Mouse (Mus musculus): ENCODE results near the gene Cpm. TPM values are rescaled to one million over a fixed set of nuclear protein-coding genes. Genes with fewer than 3 reads are reported as not detected.
A peak's percentile ranks its signal among the peaks of the same experiment; 100 is the strongest.

The Cpm gene
- total RNA-seq, 2 experiments from 2014 or later = 2.2 to 2.9 TPM

DNA sequence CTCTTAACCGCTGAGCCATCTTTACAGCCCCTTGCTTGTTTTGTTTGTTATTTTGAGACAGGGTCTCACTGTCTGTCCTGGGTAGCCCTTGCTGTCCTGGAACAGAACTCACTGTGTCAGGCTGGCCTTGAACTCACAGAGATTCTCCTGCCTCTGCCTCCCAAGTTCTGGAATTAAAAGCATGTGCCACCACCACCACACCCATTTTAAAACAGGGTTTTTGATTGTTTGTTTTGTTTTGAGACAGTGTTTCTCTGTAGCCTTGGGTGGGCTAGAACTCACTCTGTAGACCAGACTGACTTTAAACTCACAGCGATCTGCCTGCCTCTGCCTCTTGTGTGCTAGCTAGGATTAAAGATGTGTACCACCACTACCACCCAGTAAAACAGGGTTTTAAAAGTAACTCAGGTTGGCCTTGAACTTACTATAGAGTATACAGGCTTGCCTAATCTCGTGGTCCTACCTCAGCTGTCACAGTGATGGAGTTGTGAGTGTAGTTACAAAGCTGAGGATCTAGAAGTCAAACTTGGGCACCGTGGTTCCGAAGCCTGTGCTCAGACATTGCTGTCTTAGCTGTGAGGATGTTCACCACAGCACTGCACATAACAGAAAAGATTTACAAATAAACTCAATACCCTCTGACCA lies 4.4 kb downstream of the Cpm start:
- H3K27ac ChIP-seq = no peak overlapping the region
- no peak overlapping the region for H3K4me3 ChIP-seq
- no peak for DNase-seq
- TF ChIP-seq CTCF (IDR thresholded peaks at IDR 0.05) = no peak
- intact Hi-C loops (cut with DNase I) = no loop called here

DNA sequence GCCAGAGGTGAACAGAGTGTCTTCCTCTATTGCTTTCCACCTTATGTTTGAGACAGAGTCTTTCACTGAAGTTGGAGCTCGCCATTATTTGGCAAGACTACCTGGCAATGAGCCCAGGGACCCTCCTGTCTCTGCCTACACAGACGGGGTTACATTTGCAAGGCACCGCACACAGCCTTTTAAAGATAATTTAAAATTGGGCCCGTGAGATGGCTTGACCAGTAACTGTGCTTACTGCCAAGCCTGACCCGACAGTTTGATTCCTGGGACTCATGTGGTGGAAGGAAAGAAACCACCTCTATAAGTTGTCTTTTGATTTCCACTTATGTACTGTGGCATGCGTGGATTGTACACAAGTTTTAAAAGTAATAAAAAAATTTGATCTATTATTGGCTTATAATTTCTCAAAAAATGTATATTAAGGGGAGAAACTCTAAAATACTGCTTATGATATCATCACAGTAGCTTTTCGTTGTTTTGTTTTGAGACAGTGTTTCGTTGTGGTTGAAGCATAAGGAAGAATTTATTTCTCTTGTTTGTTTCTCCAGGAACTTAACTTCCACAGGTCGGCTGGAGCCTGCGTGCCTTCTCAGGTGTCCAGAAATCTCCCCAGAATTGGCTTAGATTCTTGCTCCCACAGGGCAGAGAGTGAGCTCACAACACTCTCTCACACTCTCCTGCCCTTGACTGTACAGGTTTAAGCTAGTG lies 5.2 kb downstream of the Cpm start:
- no peak for DNase-seq
- Histone ChIP-seq H3K27ac (no peak overlapping the region), H3K4me3 (no peak overlapping the region)
- intact Hi-C loops (cut with DNase I) = no loop called here
- no peak for TF ChIP-seq CTCF (IDR thresholded peaks at IDR 0.05)

DNA sequence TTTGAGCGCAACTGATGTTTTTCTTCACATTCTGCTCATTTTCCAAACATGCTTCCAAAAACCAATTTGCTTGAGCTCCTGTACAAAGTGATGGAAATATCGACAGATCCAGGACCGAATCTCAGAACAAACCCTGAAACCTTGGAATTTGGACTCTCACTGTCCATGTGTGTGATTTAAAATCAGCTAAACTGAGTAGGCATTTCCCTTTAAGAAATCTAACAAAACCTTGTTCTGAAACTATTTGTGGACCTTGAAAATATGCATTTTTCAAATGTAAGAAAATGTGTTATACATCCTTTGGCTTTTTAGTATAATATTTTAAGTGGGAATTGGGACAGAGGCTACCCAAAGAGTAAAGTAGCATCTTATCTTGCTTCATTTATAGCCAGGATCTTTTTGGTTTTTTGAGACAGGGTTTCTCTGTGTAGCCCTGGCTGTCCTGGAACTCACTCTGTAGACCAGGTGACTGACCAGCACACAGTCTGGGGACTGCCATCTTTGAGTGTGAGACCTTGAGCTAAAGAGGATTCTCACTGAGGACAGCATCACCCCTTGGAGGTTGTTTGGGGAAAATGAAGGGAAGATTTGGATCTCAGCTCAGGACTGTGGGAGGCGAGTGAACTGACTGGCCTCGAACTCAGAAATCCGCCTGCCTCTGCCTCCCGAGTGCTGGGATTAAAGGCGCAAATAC lies 5.9 kb downstream of the Cpm start:
- TF ChIP-seq CTCF (IDR thresholded peaks at IDR 0.05) = no peak
- Histone ChIP-seq H3K4me3 (no peak overlapping the region), H3K27ac (no peak overlapping the region)
- intact Hi-C loops (cut with DNase I) = no loop called here
- DNase-seq = no peak

DNA sequence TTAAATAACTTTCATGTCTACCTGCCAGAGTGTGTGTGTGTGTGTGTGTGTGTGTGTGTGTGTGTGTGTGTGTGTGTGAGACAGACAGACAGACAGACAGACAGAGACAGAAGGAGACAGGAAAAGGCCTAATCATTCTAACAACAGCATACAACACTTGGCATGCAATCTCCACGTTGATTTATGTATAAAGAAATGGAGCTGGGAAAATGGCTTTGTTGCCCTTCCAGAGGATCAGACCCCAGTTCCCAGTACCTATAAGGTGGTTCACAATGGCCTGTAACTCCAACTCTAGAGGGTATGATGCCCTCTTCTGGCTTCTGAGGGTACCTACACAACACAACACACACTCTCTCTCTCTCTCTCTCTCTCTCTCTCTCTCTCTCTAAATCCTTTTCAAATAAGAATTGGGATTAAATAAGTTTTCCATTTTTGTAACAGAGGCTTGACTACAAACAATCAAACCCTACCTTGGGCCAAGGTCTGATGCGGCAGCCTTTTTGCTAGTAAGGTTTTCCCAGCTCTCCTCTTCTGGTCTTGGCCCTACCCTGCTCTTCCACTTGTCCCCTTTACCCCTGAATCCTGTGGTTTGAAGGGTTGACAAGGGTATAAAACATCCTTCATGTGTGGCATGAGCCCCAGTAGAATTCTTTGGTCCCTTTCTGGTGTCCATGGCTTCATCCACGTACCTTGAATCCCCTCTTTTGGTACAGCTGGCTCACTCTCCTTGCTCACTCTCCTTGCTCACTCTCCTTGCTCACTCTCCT lies 6.7 kb downstream of the Cpm start:
- DNase-seq = no peak
- no peak overlapping the region for H3K4me3 ChIP-seq
- no peak for TF ChIP-seq CTCF (IDR thresholded peaks at IDR 0.05)
- no peak overlapping the region for H3K27ac ChIP-seq
- intact Hi-C loops (cut with DNase I) = no loop called here

GRCm38 (mm10) chr10:117637062-117637744 lies 7.9 kb downstream of the Cpm start:
- TF ChIP-seq CTCF (IDR thresholded peaks at IDR 0.05) = peak; percentile 23; the same call in 1 of the 2 replicates
- Histone ChIP-seq H3K27ac (no peak overlapping the region), H3K4me3 (no peak overlapping the region)
- DNase-seq = no peak
- intact Hi-C loops (cut with DNase I) = no loop called here

- no peak overlapping the region for H3K27ac ChIP-seq
- no peak for TF ChIP-seq CTCF (IDR thresholded peaks at IDR 0.05)
- intact Hi-C loops (cut with DNase I) = no loop called here
- DNase-seq = no peak
- H3K4me3 ChIP-seq = no peak overlapping the region
Observed at GRCm38 (mm10) chr10:117637745-117638577, 8.7 kb downstream of the Cpm start.

GRCm38 (mm10) chr10:117638578-117639220 lies 9.4 kb downstream of the Cpm start:
- Histone ChIP-seq H3K4me3 (no peak overlapping the region), H3K27ac (no peak overlapping the region)
- intact Hi-C loops (cut with DNase I) = no loop called here
- no peak for TF ChIP-seq CTCF (IDR thresholded peaks at IDR 0.05)
- no peak for DNase-seq

DNA sequence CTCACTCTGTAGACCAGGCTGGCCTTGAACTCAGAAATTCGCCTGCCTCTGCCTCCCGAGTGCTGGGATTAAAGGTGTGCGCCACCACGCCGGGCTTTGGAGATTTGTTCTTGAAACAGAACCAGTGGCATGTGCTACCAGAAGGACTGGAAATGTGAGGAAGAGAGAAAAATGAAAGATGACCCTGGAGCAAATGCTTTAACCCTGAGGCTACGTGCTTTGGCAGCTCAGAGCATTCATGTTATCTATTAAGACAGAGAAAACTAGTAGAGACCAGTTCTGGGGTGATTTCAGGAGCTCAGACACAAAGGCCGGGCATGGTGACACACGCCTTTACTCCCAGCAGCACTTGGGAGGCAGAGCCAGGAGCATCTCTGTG lies 9.9 kb downstream of the Cpm start:
- Histone ChIP-seq H3K27ac (no peak overlapping the region), H3K4me3 (no peak overlapping the region)
- no peak for DNase-seq
- no peak for TF ChIP-seq CTCF (IDR thresholded peaks at IDR 0.05)
- intact Hi-C loops (cut with DNase I) = no loop called here

GRCm38 (mm10) chr10:117639899-117640594 lies 10.7 kb downstream of the Cpm start:
- H3K27ac ChIP-seq = peak overlapping the region; percentile 20; the same call in 1 of the 2 replicates
- intact Hi-C loops (cut with DNase I) = no loop called here
- DNase-seq = no peak
- TF ChIP-seq CTCF (IDR thresholded peaks at IDR 0.05) = no peak
- no peak overlapping the region for H3K4me3 ChIP-seq

DNA sequence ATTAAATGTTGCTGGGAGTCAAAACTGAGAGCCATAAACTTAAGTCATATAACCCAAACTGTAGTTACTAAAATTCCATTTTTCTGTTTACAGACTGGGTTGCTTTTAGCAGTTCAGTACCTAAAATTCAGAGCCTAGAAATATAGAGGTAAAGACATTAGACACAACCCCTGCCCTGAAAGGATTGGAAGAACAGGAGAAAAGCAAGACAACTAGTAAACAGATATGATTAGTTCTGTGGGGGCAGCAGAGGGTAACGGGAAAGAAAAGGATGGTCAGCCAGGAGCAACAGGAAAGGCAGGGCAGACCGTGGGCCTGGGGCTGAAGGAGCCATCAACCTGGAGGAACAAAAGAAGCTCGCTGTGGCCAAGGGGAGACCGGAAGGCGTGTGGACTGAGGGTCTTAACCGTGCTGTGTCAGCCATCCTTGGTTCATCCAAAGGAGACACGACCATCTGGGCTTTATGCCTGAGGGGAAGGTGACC lies 11.3 kb downstream of the Cpm start:
- intact Hi-C loops (cut with DNase I) = no loop called here
- TF ChIP-seq CTCF (IDR thresholded peaks at IDR 0.05) = no peak
- Histone ChIP-seq H3K4me3 (no peak overlapping the region), H3K27ac (peak overlapping the region; percentile 51)
- no peak for DNase-seq

All from gastrocnemius, adult 2 months (tissue).